25 mouse cellular contexts compared by ENCODE assay signal in genomic region chr3:60094386-60095156, GRCm38 (mm10). TPM values are rescaled to one million over a fixed set of nuclear protein-coding genes. Genes with fewer than 3 reads are reported as not detected.
A peak's percentile ranks its signal among the peaks of the same experiment; 100 is the strongest.
DNase-seq lines count a peak whose midpoint lies in the region; ATAC-seq lines count a peak whose summit lies in the region.
"Had no signal": no experiment of that assay in that cellular context is flagged by ENCODE, and none has a peak within 500 bp of the region (broad histone marks: within the 10 kb centered on the region; RNA-seq: fewer than 3 reads in every experiment).

No protein-coding gene starts in this region.

- H3K4me2 ChIP-seq in intestine, embryonic 15.5 days (replicated peaks): no peak overlapping the region
- H3K4me2 ChIP-seq in liver, embryonic 16.5 days (ENCODE audit: low read depth, low read length): no peak overlapping the region
- H3K4me2 ChIP-seq in forebrain, embryonic 15.5 days (replicated peaks): no peak overlapping the region
- H3K4me2 ChIP-seq: embryonic facial prominence, embryonic 13.5 days; heart, embryonic 12.5 days; hindbrain, embryonic 12.5 days; lung, embryonic 14.5 days; midbrain, embryonic 12.5 days had no signal

- no peaks in the 10 kb centered on the region for H3K4me1 ChIP-seq in intestine, embryonic 15.5 days (replicated peaks)
- H3K4me1 ChIP-seq in liver, embryonic 16.5 days (ENCODE audit: control insufficient read depth, low read depth, low read length): no peaks in the 10 kb centered on the region; the same call in 1 of the 2 replicates
- H3K4me1 ChIP-seq in forebrain, embryonic 15.5 days: no peaks in the 10 kb centered on the region
- H3K4me1 ChIP-seq: embryonic facial prominence, embryonic 13.5 days; heart, embryonic 12.5 days; hindbrain, embryonic 12.5 days; limb, embryonic 10.5 days; midbrain, embryonic 12.5 days had no signal

- H3K27ac ChIP-seq in intestine, embryonic 15.5 days: no peak overlapping the region
- peak overlapping the region; percentile 73 for H3K27ac ChIP-seq in liver, embryonic 16.5 days (ENCODE audit: low read length)
- no peak overlapping the region for H3K27ac ChIP-seq in forebrain, embryonic 15.5 days (replicated peaks)
- H3K27ac ChIP-seq: embryonic facial prominence, embryonic 13.5 days; gastrocnemius, adult 2 months; hindbrain, embryonic 12.5 days; limb, embryonic 10.5 days; midbrain, embryonic 12.5 days had no signal

- no peak overlapping the region for H3K4me3 ChIP-seq in intestine, embryonic 15.5 days (replicated peaks)
- no peak overlapping the region for H3K4me3 ChIP-seq in liver, embryonic 16.5 days (ENCODE audit: low read depth, low read length)
- H3K4me3 ChIP-seq in forebrain, embryonic 15.5 days: no peak overlapping the region
- H3K4me3 ChIP-seq: embryonic facial prominence, embryonic 13.5 days; gastrocnemius, adult 2 months; heart, embryonic 12.5 days; hindbrain, embryonic 12.5 days; limb, embryonic 10.5 days; midbrain, embryonic 12.5 days had no signal

- 55% methylated on average over 2 of the region's 2 CpGs for WGBS in intestine, embryonic 15.5 days
- WGBS in liver, embryonic 16.5 days (ENCODE audit: insufficient replicate concordance): 21% methylated on average over 2 of the region's 2 CpGs
- 76% methylated on average over 2 of the region's 2 CpGs for WGBS in forebrain, embryonic 15.5 days

- DNase-seq in c-Kit-positive CD71-positive TER-119-negative erythroid progenitor cells, embryonic 14.5 days (ENCODE audit: low read depth): peak; percentile 7
- DNase-seq in liver: peak; percentile 12
- DNase-seq in T-cell, adult 2 months (ENCODE audit: low spot score): no peak
- DNase-seq in thymus, adult 18-20 months: no peak
- DNase-seq: adrenal gland, adult 8-10 months; cerebellum, adult 11 months; cerebellum, postnatal 10 days; forebrain, postnatal 0 days; gastrocnemius, adult 2 months; heart, postnatal 14 days; lung, embryonic 14.5 days; lung, postnatal 36 days; spleen, adult 18-20 months had no signal

- ATAC-seq in intestine, embryonic 15.5 days: peak; percentile 72
- ATAC-seq in liver, embryonic 16.5 days (ENCODE audit: low read depth): peak; percentile 87
- ATAC-seq in granulocyte monocyte progenitor cell, adult 5-6 weeks (replicated peaks; ENCODE audit: poor library complexity, severe bottlenecking): no peak
- ATAC-seq in forebrain, embryonic 15.5 days (replicated peaks): no peak
- ATAC-seq: forebrain, postnatal 0 days had no signal

- no peaks in the 10 kb centered on the region for H3K36me3 ChIP-seq in intestine, embryonic 15.5 days
- no peaks in the 10 kb centered on the region for H3K36me3 ChIP-seq in liver, embryonic 16.5 days (ENCODE audit: control insufficient read depth, insufficient read depth)
- H3K36me3 ChIP-seq in forebrain, embryonic 15.5 days: no peaks in the 10 kb centered on the region
- H3K36me3 ChIP-seq: embryonic facial prominence, embryonic 13.5 days; heart, embryonic 12.5 days; hindbrain, embryonic 12.5 days; limb, embryonic 10.5 days; midbrain, embryonic 12.5 days had no signal

- H3K9ac ChIP-seq in intestine, embryonic 15.5 days: no peak overlapping the region
- H3K9ac ChIP-seq in liver, embryonic 16.5 days (ENCODE audit: low read depth, low read length): no peak overlapping the region
- H3K9ac ChIP-seq in forebrain, embryonic 15.5 days (replicated peaks): no peak overlapping the region
- H3K9ac ChIP-seq: embryonic facial prominence, embryonic 13.5 days; forebrain, postnatal 0 days; heart, embryonic 12.5 days; hindbrain, embryonic 12.5 days; lung, embryonic 14.5 days; midbrain, embryonic 12.5 days had no signal

- no peaks in the 10 kb centered on the region for H3K9me3 ChIP-seq in intestine, embryonic 15.5 days
- no peaks in the 10 kb centered on the region for H3K9me3 ChIP-seq in liver, embryonic 16.5 days (replicated peaks; ENCODE audit: control insufficient read depth, low read length)
- no peaks in the 10 kb centered on the region for H3K9me3 ChIP-seq in forebrain, embryonic 15.5 days
- H3K9me3 ChIP-seq: embryonic facial prominence, embryonic 13.5 days; heart, embryonic 12.5 days; hindbrain, embryonic 12.5 days; limb, embryonic 10.5 days; midbrain, embryonic 12.5 days had no signal

- no peaks in the 10 kb centered on the region for H3K27me3 ChIP-seq in intestine, embryonic 15.5 days (replicated peaks)
- no peaks in the 10 kb centered on the region for H3K27me3 ChIP-seq in liver, embryonic 16.5 days (ENCODE audit: control insufficient read depth, insufficient read depth, low read depth, low read length)
- no peaks in the 10 kb centered on the region for H3K27me3 ChIP-seq in forebrain, embryonic 15.5 days
- H3K27me3 ChIP-seq: embryonic facial prominence, embryonic 13.5 days; heart, embryonic 12.5 days; hindbrain, embryonic 12.5 days; midbrain, embryonic 12.5 days had no signal

RNA-seq across cellular contexts. Expression of gene Sucnr1, which starts 12.9 kb away (rescaled TPM):
- polyA plus RNA-seq in intestine, embryonic 15.5 days (2015; fragmentation: Nextera tagmentation; extraction: Ambion mirVana): 0.58 and 0.64 TPM in 2 replicates
- polyA plus RNA-seq in liver, embryonic 16.5 days (2015; fragmentation: Nextera tagmentation; extraction: Ambion mirVana): 0.05 TPM in 1 of 2 replicates, not detected in the other
- not detected in 2 replicates for total RNA-seq in granulocyte monocyte progenitor cell, adult 5-6 weeks (2014; fragmentation: Nextera tagmentation)
- total RNA-seq in granulocyte monocyte progenitor cell, adult 5-6 weeks (2017): not detected in 2 replicates
- polyA plus RNA-seq in forebrain, embryonic 15.5 days (2015; fragmentation: Nextera tagmentation; extraction: Ambion mirVana): not detected in 2 replicates
- total RNA-seq: forebrain, postnatal 0 days; gastrocnemius, adult 2 months; heart, postnatal 14 days; layer of hippocampus, adult 8-10 months; left cerebral cortex, adult 8-10 months had no signal
- polyA plus RNA-seq: forebrain, postnatal 0 days; heart, embryonic 12.5 days; hindbrain, embryonic 12.5 days; limb, embryonic 10.5 days; lung, embryonic 14.5 days; midbrain, embryonic 12.5 days; neural tube, embryonic 14.5 days had no signal

Comparison
In these comparisons a context has a peak if more than half of its experiments do, and no peak if none do; other contexts are left out.
1. DNase-seq: peak in c-Kit-positive CD71-positive TER-119-negative erythroid progenitor cells, embryonic 14.5 days (single experiment) and liver (single experiment); none in T-cell, adult 2 months (single experiment) and thymus, adult 18-20 months (0 of 2).
2. ATAC-seq: peak in intestine, embryonic 15.5 days (single experiment) and liver, embryonic 16.5 days (single experiment); none in granulocyte monocyte progenitor cell, adult 5-6 weeks (single experiment) and forebrain, embryonic 15.5 days (single experiment).